Mouse (Mus musculus) gastrocnemius, postnatal 4 days (tissue): Measurements from ENCODE around the gene Leo1. TPM values are rescaled to one million over a fixed set of nuclear protein-coding genes. Genes with fewer than 3 reads are reported as not detected.

Source experiments
- DNase-seq, 2 experiments: peaks; one replicate each; pipeline ENCODE4 v3.0.0; 2021 to 2022; ENCODE audit warnings: low spot score in 2 of 2, mixed read lengths in 2 of 2
- long read RNA-seq, 2 experiments: library from polyadenylated mRNA; stranded (forward); transcript quantifications; one replicate each; pipeline ENCODE4 v2.0.0; 2021
- total RNA-seq, 2 experiments: library from RNA; stranded (reverse); gene quantifications; 2 replicates each; pipeline ENCODE4 v1.2.3; 2021

Gene Leo1
- 10 to 100 TPM; 27.4 to 31.6 TPM for total RNA-seq
- long read RNA-seq, experiment 1, transcript Leo1-201 (12 exons, 2,180 nt), result major isoform, 35 of 36 reads
- long read RNA-seq, experiment 1, partial matches to known transcripts, result 0 of 36 reads
- long read RNA-seq, experiment 1, other reads (novel, unspliced or antisense), result 1 of 36 reads
- long read RNA-seq, experiment 2, transcript Leo1-201 (12 exons, 2,180 nt), result major isoform, 46 of 52 reads
- long read RNA-seq, experiment 2, partial matches to known transcripts, result 4 of 52 reads
- long read RNA-seq, experiment 2, other reads (novel, unspliced or antisense), result 2 of 52 reads

DNA sequence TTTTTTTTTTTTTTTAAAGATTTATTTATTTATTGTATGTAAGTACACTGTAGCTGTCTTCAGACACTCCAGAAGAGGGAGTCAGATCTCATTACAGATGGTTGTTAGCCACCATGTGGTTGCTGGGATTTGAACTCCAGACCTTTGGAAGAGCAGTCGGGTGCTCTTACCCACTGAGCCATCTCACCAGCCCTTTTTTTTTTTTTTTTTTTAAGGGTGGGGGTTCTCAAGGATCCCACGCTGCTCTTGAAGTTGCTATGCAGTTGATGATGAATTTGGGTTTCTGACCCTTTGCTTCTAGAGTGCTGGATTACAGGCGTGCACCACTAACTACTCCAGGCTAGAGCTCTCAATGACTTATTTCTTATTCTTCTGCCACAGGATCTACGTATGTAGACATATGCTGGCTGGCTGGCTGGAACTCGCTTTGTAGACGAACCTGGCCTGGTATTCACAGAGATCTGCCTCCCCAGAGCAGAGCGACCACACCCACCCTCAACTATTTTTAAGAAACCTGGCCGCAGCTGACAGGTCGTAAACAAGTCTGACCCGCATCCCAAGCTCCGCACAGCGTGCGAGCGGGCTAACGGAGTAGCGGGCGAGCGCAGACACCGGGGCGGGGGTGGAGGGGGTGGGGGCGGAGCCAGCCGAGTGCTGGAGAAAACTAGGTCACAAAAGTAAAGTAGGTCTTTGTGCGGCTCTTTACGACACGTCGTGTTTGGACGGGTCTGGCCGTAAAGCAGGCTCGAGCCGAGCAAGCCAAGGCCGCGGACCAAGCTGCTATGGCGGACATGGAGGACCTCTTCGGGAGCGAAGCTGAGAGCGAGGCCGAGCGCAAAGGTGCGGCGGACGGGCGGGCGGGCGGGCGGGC, at the start of gene Leo1:
Gene Leo1 (plus strand): TSS at position 729 of the 871 bp plus-strand sequence.
- DNase-seq, result peak; percentile 61 to 87

DNA sequence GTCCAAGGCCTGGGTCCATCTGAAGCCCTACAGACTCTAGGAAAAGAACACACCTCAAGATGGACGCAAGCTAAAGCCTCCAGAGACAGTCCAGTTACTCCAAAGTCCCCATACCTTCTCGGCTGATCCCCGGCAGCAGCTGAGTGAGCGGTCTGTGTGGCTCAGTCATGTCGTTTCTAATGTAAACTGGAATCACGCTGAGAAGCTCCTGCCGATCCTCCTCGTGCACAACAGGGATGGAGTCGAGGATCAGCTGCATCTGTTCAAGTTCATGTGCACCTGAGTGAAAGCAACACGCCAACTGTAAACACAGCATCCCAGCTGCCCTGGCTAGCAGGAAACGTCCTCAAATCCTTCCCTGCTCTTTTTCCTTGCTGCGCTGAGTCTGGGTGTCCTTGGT, 48.1 kb upstream of the Leo1 start:
- DNase-seq, result no peak

DNA sequence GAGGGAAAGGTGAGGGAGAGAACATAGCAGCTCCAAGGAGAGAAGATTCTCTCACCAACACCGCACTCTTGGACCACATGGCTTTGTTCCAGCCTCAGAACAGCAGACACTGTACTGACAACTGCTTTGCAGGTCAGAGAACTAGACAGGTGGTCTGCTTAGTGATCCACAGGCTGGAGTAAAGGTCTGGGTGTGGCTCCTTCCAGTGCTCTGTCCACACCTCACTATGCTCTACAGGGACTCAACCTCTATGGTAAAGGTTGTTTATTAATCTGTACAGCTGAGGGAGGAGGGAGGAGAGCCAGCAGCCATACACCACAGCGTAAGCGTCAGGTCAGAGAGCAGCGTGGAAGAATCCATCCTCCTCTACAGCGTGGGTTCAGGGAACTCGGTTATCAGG, 45.4 kb upstream of the Leo1 start:
- DNase-seq, result no peak

DNA sequence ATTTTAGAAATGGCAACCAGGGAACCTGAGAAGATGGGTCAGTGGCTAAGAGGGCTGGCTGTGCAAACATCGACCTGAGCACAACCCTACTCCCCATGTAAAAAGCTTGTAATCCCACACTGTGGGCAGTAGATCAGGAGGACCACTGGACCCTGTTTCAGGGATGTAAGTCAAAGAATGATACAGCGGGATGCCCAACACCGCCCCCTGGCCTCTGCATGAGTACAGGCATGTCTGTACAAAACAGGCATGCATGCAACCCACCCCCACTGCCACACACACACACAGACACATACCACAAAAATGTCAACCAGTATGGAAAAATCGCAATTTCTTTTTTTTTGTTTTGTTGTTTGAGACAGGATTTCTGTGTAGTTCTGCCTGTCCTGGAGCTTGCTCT, 42.3 kb upstream of the Leo1 start:
- no peak for DNase-seq

DNA sequence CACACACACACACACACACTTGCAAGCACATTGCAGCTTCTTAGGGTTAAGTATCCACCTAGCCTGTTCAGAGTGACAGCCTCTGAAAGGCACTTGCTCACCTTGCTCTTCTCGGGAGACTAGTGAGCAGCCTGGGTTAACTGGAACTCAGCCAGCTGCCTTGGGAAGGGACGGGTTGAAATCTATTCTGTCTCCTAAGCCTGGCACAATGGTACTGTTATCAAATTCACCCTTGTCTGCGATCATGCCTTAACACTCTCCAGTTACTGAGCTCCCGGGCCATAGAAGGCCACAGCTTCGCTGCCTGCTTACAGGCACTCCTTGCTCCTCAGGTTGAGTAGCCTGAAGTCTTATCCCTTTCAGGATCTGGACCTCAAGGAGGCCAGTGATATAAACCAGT, 40.7 kb upstream of the Leo1 start:
- no peak for DNase-seq

DNA sequence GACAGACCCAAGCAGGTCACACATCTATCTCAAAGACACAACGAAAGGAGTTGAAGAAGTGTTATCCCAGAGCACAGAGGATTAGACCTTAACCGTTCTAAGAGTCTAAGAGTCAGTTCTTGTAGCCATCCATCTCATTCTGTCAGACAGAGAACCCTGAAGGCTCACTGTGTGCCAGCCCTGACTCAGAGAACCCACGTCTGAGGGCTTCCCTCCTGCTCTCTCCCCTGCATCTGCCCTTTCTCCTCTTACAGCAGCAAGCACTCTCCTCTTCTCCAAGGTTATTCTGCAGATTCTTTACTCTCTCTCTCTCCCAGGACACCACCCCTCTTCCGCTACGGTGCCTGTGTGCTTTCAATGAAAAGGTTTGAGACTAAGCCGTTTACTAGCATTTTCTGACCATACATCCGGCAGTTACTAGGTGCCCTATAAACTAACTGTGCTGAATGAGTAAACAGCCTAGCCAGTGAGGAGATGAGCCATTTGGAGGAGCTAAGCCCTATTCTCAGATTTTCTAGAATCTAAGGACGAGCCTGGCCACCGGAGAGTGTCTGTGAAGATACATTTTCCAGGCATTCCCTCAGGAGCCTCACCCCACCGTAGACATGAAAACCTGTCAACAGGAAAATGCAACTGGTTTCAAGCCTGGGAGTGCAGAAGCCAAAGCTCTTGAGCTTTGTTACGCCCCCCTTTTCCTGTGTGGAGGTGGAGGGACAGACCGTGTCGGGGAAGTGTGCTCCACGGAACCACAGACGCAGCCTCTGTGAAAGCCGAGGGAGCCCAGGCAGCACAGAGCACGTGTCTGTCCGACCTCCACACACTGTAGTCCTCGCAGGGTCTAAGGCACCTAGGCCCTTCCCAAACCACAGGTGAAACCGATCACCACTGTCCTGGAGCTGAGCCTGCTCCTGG, 39.5 kb upstream of the Leo1 start:
- no peak for DNase-seq

DNA sequence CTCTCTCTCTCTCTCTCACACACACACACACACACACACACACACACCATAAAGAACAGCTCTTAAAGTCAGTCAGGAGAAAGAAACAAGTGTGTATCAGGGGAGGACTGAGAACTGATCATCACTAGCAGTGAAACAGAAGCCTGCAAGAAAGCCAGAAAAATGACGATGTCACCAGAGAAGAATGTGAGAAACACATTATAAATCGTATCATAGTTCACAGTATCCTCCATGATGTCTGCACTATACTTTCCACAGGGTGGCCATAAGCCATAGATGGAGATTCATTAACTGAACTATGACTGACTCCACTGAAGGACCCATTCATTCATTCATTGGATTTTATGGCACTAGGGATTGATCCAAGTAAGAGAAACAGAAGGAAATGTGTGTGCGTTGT, 37.8 kb upstream of the Leo1 start:
- DNase-seq, result no peak

DNA sequence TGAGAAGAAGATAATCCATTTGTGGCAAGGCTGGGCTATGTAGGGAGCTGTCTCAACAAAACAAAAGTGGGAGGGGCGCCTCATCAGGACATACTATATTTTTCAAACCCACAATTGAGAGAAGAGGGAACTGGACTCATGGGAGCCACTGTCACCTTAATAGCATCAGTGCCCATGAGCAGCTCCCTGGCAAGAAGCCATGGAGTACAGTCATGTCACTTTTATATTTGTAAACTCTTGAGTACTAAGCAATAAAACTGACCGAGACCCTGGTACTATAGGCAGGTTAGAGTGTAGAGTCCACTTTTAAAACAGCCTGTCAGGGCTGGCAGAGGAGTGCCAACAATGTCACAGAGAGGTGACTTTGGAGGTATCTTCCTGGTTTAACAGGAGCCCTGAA, 35.2 kb upstream of the Leo1 start:
- DNase-seq, result no peak

DNA sequence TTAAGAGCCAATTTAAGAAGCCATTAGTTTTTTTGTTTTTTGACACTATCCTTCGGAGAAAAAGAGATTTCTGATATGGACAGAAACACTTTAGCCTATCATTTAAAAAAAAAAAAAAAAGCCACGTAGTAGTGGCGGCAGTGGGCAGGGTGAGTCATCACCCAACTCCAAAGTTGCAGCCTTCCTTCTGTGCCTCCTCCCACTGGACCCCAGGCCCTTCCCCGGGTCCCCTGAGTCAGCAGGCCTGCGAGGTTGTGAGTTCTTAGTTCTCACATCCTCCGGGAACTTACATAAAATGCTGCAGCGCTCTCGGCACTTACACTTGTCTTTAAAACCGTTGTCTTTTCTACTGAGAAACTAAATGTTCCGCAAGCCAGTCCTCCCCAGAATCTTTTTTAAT, 33.5 kb upstream of the Leo1 start:
- no peak for DNase-seq

DNA sequence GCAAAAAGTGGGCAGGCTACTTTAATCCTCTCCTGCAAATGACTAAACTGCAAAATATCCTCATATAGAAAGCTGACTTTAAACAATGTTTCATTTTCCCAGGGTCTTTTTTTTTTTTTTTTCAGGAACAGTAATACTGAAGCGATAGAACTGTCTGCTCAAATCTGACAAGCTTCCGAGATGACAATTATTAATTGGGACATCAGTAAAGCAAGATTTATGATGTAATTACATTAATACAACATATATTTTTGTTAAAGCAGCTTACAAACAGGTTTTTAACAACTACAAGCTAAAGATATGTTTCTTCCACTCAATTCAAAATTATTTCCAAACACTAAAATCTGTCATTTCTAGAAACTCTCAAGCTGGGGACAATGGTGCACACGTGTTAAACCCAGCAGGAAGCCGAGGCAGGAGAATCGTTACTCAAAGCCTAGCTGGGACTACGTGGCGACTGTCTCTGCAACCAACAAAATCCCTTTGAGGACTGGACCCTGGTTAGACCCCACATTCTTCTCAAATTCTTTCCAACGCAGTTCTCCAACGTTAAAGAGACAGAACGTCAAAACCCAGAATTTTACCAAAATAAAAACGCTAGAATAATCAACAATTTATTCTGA, 33.0 kb upstream of the Leo1 start:
- no peak for DNase-seq

DNA sequence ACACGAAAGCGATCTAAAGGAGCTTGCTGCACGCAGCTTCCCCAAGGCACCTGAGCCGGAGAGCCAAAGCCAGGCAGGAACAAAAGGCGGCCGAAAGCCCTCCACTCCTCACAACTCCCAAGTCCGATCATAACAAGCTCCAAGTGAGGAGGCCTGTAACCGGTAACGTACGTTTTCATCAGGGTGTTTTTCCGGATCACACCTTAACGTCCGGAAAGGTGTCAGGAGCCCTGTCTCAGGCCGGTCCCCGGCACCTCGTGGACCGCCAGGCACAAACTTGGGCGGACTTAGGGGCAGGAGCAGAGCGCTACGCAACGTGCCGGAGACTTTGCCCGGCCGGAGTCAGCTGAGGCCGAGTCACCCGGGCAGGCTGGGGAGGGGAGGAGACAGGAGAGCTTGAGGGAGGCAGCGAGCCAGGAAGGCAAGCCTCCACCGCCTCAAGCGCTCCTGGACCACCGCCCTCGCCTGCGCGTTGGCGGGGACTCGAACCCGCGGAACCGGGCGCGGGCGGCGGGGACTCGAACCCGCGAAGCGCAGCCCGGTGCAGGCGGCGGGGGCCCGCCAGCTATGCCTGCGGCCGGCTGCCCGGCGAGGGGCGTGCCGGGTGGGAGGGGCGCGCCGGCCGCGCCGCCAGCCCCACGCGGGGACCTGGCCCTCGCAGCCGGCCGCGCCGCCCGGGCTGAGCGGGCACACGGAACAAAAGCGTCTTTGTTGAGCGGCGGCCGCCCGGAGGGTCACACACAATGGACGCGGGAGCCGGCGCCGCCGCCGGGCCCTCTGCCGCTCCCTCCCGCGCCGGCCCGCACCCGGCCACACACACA, 32.1 kb upstream of the Leo1 start:
- peak; percentile 55 to 78 for DNase-seq

DNA sequence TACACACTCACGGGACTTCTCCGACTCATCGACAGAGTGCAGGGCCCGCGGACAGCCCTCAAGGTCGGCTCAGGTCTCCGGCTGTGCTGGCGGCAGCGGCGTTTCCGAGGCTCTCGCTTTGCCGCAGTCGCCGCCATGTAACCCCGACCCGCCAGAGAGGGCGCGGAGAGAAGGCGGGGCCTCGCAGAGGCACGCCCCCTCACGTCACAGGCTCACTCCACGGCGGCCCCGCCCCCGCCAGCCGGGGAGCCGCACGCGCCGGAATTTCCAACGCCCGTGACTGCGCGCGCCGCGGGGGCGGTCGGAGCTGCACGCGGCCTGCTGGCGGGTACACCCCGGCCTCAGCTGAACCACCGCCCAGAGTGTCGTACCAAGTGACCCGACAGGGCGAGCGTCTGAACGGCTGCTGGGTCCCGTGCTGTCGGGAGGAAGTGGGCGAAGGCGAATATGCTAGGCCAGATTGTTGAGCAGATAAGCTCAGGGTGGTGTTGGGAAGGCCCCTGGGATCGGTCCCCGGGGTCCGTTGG, 31.4 kb upstream of the Leo1 start, which contains the start of gene Mapk6:
Gene Mapk6 (minus strand): TSS at position 154 of the 527 bp plus-strand sequence.
- peak; percentile 98 to 99 for DNase-seq

DNA sequence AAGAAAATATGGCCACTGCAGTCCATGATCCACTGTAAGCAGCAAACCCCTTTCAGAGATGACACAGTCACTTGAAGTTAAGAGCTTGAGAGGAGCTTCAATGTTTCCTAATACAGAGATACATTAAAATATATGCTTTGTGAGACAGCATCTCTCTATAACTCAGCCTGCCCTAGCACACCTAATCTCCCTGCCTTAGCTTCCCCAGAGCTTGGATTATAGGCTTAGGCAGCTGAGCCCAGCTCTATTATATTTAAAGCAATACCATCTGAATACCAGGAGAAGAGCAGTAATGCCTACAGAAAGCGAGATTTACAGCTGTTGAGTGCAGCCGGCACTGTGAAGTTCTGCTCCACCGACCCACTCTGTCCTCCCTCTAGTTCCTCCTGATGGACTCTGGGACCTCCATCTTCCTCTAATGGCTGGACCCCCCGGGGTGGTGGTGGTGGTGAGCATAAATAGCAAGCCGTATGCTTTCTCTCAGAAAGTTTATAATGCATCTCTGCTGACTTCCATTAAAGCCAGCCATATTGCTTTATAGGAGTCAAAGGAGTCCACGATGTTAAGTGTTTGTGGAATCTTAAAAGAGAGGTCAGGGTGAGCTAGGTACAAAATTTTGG, 30.3 kb upstream of the Leo1 start:
- DNase-seq, result no peak

DNA sequence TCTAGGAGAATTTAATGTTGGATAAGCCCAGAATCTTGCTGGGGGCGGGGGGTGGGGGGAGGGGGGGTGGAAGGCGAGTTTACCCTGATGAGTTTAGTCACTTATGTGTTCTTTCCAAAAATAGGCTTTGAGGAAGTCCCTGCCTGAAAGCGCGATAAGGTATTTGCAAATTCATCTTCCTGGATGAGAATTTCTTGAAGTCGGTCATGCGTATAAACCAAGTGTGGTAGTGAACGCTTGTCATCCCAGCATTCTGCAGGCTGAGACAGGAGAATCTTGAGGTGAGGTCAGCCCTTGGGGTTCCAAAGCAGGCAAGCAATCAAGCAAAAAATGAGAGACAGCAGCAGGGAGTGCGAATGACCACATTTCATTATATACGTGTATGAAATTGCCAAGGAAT, 29.7 kb upstream of the Leo1 start:
- no peak for DNase-seq

DNA sequence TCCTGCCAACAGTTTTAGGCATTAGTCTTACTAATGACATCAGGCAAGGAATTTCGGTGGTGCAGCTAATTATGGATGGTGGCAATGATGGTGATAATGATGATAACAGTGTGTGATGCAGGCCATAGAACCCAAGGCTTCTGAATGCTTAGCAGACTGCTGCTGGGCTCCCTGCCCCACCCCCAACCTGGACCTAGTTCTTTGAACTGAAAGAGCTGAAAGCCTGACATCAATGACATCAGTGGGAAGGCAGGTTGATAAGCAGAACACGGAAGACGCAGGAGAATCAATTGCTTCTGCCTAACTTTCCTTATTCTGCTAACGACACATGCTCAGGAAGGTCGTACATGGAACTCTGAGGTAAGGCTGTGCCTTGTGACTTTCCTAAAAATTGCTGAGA, 28.1 kb upstream of the Leo1 start:
- no peak for DNase-seq

DNA sequence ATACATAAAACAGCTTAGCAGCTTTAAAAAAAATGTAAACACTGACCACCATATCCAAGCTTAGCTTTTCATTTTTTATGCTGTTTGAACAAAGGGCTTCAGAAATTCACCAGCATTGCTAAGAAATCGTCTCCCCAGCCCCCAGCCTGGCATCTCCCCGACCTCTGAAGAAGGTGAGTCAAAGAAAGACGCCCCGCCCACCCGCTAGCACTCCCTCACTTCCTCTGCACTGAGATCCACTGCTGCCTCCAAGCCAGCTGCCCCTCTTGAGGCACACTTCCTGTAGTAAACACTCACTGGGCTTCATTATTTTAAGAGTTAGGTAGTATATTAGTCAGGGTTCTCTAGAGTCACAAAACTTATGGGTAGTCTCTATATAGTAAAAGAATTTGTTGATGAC, 27.1 kb upstream of the Leo1 start:
- DNase-seq, result no peak

DNA sequence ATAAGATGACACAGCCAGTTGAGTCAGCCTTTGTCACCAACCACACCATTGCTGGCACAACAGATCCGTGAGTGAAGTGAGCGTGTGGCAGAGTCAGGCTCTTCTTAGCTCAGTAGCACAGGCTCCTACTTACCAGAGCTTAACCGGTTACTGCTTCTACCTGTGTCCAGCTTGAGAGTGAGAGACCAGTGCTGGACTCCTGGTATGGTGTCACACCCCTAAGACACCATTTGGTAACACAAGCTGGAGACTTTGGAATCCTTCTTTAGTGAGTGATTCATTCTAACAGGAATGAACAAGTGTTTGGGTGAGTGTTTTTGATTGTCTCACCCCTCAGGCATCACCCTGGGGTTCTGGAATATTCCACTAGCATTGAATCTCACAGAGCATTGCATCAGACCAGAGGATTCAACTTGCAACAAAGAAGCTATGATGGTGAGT, 19.1 kb upstream of the Leo1 start:
- DNase-seq, result no peak

DNA sequence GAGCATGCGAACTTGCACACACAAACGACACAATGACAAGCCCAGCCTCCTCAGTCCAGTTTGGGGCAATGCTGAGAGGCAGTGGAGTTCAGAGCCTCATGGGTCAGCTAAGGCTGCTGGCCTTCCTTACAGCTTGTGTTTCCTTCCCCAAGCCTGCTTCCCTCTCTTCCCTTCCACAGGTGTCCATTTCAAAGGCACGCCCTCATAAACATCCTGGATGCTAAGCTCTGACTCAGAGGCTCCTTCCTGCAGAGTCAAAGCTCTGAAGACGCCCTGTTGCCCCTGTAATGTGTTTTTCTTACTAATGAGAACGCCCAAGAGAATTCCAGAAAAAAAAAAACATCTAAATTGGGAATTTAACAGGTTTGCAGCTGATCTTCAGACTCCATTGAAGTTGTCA, 17.6 kb upstream of the Leo1 start:
- no peak for DNase-seq

DNA sequence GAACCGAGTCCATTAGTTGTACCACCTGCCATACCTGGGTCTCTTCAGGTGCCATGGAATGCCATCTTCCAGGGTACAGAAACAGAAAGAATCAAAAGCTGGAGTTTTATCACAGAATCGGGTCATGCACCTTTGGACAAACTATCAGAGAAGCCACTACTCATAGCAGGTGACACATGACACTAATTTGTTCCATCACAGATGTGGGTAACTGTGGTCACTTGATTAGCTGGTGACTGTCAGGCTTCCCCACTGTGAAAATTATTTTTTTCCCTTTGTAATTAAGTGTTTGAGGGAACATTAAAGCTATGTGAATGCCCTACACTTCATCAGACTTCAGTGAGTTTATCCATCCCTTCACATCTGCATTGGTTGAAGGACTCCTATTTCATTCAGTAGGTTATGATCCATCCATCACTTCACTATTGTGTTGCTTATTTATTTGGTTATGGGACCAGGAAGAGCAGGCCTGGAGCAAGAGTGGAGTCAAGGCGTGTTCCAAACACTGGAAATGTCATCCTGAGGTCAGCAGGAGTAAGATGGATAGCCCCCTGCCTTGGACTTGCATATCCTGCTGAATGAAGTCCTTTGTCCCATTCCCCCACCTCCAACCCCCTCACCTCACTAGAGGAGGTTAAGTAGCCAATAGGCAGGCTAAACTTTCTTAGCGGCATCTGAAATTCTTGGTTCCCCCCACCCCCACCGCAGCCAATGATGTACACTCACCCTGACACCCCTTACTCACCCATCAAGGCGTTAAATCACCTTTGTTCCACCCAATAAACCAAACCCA, 16.8 kb upstream of the Leo1 start:
- no peak for DNase-seq
